Mouse (Mus musculus) lung, postnatal 0 days (tissue): Measurements from ENCODE around the gene Ugt1a6a.

Experiments used
- CTCF ChIP-seq: IDR thresholded peaks from 2 replicates; pipeline ENCODE4 v1.5.1; 2016; ENCODE audit warnings: antibody characterized with exemption, mild to moderate bottlenecking
- EP300 ChIP-seq: IDR thresholded peaks from 2 replicates; pipeline ENCODE4 v1.6.1; 2016; ENCODE audit warnings: antibody characterized with exemption, mild to moderate bottlenecking, control low read depth

DNA sequence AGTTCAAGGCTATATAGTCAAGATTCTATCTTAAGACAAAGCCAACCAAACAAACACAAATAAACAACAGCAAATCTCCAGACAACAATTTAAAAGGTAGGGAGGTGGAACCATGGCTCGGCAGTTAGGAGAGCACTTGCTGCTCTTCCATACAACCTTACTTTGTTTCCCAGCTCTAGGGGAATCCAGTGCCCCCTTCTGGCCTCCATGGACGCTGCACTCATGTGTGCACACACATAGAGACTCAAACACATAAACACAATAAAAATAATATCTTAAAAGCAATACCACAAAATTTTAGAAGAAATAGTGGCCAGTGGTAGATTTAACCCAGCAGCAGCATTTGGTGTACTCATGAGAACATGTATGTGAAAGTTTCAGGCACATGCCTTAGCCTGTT lies 82.5 kb downstream of the Ugt1a6a start:
- TF ChIP-seq CTCF (peak; percentile 19; the same call in 1 of the 2 replicates), EP300 (no peak)
